Mouse (Mus musculus) MN1 (cell line): ENCODE data around the gene Triobp.
A peak's percentile ranks its signal among the peaks of the same experiment; 100 is the strongest.
"Not testable (repeated sequence)": the region's sequence is repeated elsewhere in the genome, so short reads cannot be mapped to it uniquely, and the experiment has no call there.

Experiments
- DNase-seq: peaks from one replicate; pipeline ENCODE4 v3.0.0-alpha.2; 2016; ENCODE audit warnings: low spot score

Gene Triobp

DNA sequence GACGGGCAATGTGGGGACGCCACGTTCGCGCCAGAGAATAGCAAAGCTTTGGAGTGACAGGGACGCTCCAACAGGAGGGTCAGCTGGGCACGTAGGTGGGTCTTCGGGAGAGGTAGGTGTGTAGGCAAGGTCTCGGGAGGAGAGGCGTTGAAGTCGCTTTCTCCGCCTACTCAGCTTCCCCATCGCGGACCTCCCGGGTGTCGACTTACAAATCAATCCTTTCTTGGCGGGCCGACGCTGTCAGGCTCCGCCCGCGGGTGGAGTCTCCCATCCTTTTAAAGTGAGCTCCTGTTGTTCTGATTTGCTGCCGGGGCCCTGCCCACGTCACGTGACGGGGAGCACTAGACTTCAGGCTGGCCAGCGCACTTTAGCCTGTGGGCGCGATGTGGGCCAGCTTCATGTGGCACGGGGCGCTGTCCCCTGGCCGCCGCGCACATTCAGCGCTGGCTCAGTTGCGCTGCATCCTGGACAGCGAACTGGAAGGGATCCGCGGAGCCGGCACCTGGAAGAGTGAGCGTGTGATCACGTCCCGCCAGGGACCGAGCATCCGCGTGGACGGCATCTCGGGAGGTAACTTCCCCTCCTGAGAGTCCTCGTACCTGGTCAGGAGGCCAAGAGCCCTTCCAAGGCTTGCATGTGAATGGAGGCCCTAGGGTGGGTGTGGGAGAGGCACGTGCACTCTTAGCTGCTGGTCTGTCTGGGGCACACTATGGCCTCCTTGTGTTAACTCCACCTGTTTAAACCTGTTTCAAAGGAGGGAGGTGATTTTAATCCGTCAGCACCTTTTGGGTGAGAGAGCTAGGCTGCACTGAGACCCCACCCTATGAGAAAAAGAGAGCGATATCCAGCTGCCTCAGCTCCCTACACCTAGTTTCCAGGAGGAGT is 83.3 kb downstream of the Triobp start:
- DNase-seq: peak; percentile 98

DNA sequence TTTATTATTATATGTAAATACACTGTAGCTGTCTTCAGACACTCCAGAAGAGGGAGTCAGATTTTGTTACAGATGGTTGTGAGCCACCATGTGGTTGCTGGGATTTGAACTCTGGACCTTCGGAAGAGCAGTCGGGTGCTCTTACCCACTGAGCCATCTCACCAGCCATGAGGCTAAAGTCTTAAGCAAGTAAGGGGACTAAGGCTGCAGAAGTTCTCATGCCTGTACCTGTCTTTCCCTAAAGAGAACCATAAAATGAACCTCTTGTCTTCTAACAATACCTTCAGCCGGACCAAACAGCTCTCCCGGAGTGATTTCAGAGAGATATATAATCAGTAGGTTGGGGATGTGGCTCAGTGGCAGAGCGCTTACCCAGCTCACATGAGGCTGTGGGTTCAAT is 84.4 kb downstream of the Triobp start:
- DNase-seq: not testable (repeated sequence)

DNA sequence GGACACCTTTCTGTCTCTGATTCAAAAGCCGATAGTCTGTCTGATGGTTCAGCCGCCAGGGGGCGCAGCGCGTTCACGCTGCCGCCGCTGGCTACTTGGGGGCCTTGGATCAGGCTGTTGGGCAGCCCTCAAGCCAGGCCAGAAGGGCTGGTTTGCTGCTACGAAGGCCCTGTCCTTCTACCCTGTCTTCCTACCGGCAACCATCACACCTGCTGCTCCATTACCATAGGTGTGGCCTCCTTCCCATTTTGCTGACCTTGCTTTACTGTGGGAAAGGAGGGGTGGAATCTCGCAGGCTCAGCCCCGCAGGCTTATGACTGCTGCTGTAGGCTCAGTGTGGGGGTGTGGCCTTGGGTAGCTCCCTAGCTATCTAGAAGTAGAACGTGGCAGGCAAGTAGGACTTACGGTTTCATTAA is 90.4 kb downstream of the Triobp start:
- DNase-seq: peak; percentile 88

DNA sequence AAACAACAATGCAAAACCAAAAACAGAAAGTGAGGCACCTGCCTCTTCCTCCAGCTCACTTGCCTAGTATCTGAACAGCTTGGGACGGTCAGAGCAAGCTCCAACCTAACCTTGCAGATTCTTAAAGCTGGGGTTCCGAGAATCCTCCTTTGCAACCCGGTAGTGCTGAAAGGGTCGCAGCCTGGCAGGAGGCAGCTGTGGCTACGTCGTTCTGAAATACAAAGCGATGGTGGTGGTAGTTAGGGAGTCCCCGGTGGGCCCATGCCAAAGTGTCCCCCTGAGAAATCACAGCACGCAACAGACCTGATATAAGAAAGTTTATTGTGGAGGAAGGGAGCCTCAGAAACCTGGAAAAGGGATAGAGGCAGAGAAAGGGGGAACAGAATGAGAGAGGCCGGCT is 90.8 kb downstream of the Triobp start:
- no peak for DNase-seq

DNA sequence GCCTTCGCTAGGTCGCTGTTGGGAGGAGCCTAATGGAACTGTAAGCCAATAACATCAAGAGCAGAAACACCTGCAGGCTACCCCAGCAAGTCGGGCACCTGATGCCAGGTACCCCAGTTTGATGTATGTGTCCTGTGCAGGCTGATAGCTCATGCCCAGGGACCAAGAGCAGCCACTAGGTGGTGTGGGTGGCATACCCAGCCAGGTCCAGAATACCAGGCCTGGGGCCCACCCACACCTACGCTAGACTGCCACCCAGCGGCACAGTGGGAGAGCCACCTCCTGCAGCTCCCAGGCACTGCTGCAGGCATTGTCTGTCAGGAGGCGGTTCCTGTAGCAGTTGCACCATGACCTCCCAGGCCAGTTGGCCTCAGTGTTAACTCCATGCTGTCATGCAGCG is 91.3 kb downstream of the Triobp start:
- DNase-seq: peak; percentile 96

DNA sequence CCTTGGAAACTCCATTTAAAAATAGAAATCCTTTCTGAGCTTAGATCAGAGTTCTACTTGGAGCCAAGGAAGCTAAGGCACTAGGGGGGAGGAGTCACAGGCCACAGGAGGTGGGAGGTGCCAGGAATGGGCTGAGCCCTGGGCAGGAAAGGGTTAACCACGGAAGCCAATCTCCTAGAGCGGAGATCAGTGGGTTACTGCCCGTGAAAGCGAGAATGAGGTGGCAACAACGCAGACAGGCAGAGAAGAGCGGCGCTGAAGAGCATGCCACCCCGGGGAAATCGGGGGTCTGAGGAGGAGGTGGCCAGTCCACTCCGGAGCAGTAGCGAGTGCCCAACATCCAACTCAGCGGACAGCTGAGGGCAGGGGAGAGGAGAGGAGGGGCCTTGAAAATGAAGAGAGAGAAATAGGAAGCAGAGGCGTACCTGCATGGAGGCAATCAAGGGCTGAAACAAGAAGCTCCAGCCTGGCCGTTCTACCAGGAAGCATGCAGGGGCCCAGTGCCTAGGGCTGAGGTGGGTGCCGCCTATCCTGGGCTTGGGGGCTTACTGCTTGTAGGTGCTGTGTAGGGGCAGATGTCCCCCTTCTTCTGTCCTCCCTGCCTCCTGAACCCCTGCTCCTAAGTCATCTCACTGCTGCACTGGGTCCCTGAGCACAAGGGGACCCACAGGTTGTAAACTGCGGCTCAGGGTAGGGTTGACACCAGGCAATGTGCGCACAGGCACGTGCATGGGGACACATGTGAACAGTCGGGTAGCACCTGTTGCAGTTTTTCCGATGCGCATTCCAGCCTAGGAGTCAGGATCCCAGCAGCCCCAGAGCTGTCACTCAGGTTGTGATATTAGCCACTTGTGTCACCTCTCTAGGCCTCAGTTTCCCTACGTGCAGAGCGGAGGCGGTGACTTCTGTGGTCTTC is 93.2 kb downstream of the Triobp start:
- DNase-seq: no peak

DNA sequence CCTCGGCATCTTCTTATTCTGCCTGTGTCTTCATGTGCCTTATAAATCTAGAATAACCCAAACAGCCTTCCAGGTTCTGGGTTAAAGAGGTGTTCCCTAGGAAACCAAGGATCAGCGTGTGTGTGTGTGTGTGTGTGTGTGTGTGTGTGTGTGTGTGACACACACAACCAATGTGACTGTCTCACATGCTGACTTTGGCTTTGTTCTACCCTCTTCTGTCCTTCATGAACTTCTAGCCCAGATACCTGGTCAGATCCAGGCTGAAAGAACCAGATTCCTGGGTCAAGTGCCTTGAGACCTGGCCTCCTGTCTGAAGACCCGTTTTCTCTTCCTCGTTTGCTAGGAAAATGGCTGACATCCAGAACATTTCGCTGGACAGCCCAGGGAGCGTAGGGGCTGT is 94.1 kb downstream of the Triobp start, which contains the start of gene Galr3:
TSS of gene Galr3 (plus strand) at position 301 of the 400 bp plus-strand sequence.
- DNase-seq: no peak

DNA sequence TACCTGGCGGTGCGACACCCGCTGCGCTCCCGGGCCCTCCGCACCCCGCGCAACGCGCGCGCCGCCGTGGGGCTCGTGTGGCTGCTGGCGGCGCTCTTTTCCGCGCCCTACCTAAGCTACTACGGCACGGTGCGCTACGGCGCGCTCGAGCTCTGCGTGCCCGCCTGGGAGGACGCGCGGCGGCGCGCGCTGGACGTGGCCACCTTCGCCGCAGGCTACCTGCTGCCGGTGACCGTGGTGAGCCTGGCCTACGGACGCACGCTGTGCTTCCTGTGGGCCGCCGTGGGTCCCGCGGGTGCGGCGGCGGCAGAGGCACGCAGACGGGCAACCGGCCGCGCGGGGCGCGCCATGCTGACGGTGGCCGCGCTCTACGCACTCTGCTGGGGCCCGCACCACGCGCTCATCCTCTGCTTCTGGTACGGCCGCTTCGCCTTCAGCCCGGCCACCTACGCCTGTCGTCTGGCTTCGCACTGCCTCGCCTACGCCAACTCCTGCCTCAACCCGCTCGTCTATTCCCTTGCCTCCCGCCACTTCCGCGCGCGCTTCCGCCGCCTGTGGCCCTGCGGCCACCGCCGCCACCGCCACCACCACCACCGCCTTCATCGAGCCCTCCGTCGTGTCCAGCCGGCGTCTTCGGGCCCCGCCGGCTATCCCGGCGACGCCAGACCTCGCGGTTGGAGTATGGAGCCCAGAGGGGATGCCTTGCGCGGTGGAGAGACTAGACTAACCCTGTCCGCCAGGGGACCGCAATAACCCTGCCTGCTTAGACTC is 95.4 kb downstream of the Triobp start:
- no peak for DNase-seq

DNA sequence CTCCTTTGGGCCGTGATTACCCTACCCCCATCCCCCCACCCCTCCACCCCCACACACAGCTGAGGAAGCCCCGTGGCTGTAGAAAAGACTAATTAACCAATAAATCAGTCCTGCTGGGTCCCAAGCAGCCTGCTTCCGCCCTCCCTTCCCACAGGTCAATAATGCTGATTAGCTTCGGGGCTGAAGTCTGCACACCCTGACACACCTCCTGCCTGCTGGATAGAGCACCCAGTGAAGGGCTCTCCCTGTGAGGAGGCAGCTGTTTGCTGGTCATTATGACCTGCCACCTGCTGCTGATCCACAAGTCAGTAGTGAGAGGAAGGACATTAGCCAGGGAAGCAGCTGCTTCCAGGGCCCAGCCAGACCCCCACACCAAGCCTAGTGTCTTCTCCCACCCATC is 97.3 kb downstream of the Triobp start:
- DNase-seq: peak; percentile 72

DNA sequence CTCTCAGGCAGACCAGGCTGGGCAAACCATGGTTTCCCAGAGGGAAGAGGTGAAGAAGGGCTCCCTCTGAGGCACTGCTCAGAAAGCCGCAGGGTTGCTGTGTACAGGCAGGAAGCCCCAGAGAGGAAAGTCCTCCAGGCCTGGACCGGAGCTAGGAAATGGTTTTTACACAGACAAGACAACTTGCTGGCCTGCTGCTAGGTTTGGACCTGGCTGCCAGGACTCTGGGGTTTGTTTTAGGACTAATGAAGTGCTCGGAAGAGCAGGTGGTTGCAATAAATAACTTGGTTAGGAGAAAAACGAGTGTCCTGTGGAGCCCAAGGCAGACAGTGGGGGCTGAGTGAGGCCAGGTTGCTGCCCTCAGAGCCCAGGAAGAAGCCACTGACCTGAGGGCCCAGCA is 100.7 kb downstream of the Triobp start:
- DNase-seq: peak; percentile 46

DNA sequence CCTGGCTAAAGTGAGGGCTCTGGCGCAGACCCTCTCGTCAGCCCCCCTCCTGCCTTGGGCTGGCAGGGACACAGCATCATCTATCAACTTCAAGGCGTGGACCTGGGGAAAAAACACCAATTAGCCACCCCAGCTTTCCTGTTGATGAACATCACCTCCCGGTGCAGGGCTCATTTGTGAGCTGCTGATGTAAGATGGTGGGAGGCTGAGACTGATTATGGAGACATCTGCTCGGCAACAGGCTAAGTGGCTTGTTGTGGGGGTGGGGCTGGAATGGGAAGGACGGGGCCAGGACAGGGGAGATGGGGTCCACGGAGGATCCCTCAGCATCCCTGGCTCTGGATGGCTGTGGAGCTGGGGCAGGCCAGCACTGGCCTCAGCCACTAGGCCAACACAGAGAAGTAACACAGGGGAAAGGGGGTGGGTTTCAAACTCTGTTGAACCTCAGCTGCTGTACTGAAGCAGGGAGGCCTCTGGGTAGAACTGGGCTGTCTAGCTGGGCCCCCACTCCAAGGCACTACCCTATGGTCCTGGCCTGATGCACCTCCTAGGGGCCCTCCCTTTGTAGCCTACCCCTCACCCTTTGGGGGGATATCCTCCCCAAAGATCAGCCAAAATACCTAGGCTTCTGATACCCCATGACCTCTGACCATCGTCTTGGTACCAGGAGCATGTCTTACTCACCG is 102.8 kb downstream of the Triobp start:
- DNase-seq: peak; percentile 49

DNA sequence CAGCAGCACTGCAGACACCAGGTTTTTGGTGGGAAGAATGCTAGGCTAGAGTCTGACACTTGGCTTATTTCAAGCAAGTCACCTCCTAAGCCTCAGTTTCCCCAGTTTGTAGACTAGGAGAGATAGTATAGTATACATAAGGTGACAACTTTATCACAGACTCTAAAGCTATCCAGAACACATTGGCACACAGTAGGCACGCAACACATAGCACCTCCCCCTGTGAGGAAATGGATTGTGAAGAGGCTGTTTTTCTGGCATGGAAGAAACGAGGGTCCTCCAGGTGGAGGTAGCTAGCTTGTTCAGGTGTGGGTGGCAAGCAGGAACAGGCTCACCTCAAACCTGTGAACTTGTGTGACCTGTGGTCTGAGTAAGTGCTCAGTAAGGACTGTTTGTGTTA is 103.4 kb downstream of the Triobp start:
- no peak for DNase-seq

DNA sequence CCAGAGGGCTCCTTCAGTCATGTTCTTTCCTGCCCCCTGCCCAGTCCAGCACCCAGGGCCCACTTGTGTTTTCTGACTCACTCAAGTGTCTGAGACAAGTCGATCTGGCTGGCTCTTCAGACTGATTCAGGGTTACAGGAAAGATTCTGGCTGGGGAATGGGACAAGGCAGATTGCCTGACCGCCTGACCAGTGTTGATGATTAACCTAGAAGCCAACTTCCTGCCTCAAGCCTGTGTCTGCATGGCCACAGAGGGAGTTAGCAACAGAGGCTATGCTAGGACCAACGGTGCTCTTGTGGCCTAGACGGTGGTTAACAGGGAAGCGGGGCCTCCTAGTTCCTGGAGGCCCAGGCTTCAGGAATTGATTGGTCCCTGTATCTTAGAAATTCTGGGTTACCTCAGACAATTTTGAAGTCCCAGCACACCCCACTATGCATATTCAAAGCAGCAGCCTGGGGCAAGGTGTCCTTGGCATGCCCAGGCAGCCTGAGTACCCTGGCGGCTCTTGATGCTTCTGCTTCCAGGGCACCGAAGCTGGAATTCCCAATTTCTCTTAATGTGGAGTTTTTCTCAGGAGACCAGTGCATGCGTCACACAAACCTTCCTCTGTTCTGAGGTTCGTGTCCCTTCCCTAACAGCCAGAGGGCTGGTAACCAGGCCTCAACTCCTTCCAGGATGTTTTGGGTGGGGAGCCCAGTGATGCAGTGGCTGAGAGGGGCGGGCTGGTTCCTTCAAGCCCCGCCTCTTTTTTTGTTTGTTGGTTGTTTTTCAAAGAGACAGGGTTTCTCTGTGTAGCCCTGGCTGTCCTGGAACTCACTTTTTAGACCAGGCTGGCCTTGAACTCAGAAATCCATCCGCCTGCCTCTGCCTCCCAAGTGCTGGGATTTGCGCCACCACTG is 104.2 kb downstream of the Triobp start:
- DNase-seq: peak; percentile 51

DNA sequence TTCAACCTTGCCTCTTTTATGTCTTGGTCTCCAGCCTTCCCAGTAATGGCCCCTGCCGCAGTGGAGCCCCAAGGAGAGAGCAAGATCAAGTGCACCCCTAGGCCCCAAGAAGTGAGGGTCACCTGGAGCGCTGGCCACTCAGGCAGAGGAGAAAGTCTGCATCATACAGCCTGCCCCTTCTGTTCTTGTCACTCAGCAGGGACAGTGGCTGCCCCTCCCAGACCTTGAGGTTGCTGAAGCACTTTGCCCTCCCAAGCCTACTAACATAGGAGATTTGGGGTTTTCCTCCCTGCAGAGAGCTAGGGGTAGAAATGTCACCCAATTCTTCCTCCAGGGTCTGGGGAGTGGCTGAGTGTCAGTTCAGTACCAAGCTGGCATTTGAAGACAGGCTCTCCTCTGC is 104.8 kb downstream of the Triobp start:
- no peak for DNase-seq
